Mouse (Mus musculus) embryonic stem cell, embryonic (primary cell): Measurements from ENCODE around the gene Homez.

Experiments used
- CTCF ChIA-PET, 4 experiments: fragments of 300-600 bp in 2 of 4; fragments of 350-600 bp in 2 of 4; sonication (Branson Sonifier 250); formaldehyde crosslinking; loops; one replicate each; lab custom pipeline; 2022; ENCODE audit warnings: inconsistent platforms in 2 of 4; lab: Charles Lee
- POLR2A ChIA-PET, 4 experiments: fragments of 300-600 bp in 2 of 4; fragments of 350-600 bp in 2 of 4; sonication (Branson Sonifier 250); formaldehyde crosslinking; loops; one replicate each; lab custom pipeline; 2022; ENCODE audit warnings: antibody characterized with exemption in 4 of 4, inconsistent platforms in 1 of 4; lab: Charles Lee

The Homez gene

GRCm38 (mm10) chr14:54856703-54857102 is 14.1 kb downstream of the Homez start:
- CTCF ChIA-PET, result interaction anchor here in 2 of 4 experiments (0.6 to 1.3 kb wide), 2 partner anchors 71 to 152 kb away, joined by 3 to 6 read pairs; no protein-coding TSS in a partner anchor
- POLR2A ChIA-PET, result interaction anchor here in 1 of 4 experiments (1.0 kb wide), 1 partner anchor 171 kb away, joined by 3 read pairs; the partner anchor contains the start of gene 1700123O20Rik

GRCm38 (mm10) chr14:54855726-54856125 is 15.0 kb downstream of the Homez start:
- ChIA-PET CTCF (no interaction called here), POLR2A (interaction anchor here in 1 of 4 experiments (0.6 kb wide), 1 partner anchor 22 kb away, joined by 3 read pairs; no protein-coding TSS in a partner anchor)

GRCm38 (mm10) chr14:54843461-54843860 is 27.3 kb downstream of the Homez start:
- CTCF ChIA-PET, result interaction anchor here (0.6 to 2.6 kb wide), 52 partner anchors 8 to 590 kb away, joined by 3 to 16 read pairs (median 4); partner anchors contain the start of genes Ngdn (in 3 of the 4) and Cmtm5 (in 1 of the 4)
- POLR2A ChIA-PET, result interaction anchor here in 3 of 4 experiments (0.7 to 2.0 kb wide), 7 partner anchors 8 to 1535 kb away, joined by 3 to 6 read pairs (median 4); partner anchors contain the start of gene Ngdn (in 1 of the 3)

GRCm38 (mm10) chr14:54823716-54824115 is 47.0 kb downstream of the Homez start:
- CTCF ChIA-PET, result interaction anchor here (0.6 to 1.5 kb wide), 9 partner anchors 11 to 555 kb away, joined by 3 to 5 read pairs (median 3); no protein-coding TSS in a partner anchor
- POLR2A ChIA-PET, result no interaction called here

- ChIA-PET CTCF (interaction anchor here in 3 of 4 experiments (1.0 to 1.4 kb wide), 3 partner anchors 35 to 203 kb away, joined by 3 to 5 read pairs (median 4); no protein-coding TSS in a partner anchor), POLR2A (interaction anchor here in 1 of 4 experiments (1.0 kb wide), 1 partner anchor 12 kb away, joined by 3 read pairs; no protein-coding TSS in a partner anchor)
Measured at GRCm38 (mm10) chr14:54822301-54822700, 48.5 kb downstream of the Homez start.

- ChIA-PET POLR2A (no interaction called here), CTCF (interaction anchor here in 3 of 4 experiments (0.7 to 1.8 kb wide), 11 partner anchors 9 to 198 kb away, joined by 3 to 8 read pairs (median 4); partner anchors contain the start of gene Ngdn (in 1 of the 3))
Measured at GRCm38 (mm10) chr14:54817791-54818190, 53.0 kb downstream of the Homez start.

- CTCF ChIA-PET, result interaction anchor here in 1 of 4 experiments (0.7 kb wide), 1 partner anchor 403 kb away, joined by 5 read pairs; no protein-coding TSS in a partner anchor
- POLR2A ChIA-PET, result interaction anchor here in 1 of 4 experiments (0.8 kb wide), 1 partner anchor 17 kb away, joined by 3 read pairs; no protein-coding TSS in a partner anchor
Measured at GRCm38 (mm10) chr14:54815737-54816136, 55.0 kb downstream of the Homez start.

- CTCF ChIA-PET, result interaction anchor here in 2 of 4 experiments (1.1 to 1.7 kb wide), 3 partner anchors 14 to 27 kb away, joined by 3 to 5 read pairs (median 3); no protein-coding TSS in a partner anchor
Measured at GRCm38 (mm10) chr14:54813991-54814390, 56.8 kb downstream of the Homez start, which contains the start of gene Rnf212b. Gene Rnf212b (plus strand): TSS chr14:54814141.

GRCm38 (mm10) chr14:54809668-54810033 is 61.1 kb downstream of the Homez start:
- POLR2A ChIA-PET, result interaction anchor here in 1 of 4 experiments (0.6 to 0.7 kb wide), 2 partner anchors 23 to 48 kb away, joined by 3 to 9 read pairs; no protein-coding TSS in a partner anchor
- CTCF ChIA-PET, result interaction anchor here in 3 of 4 experiments (0.7 to 1.8 kb wide), 7 partner anchors 8 to 392 kb away, joined by 3 to 6 read pairs (median 4); partner anchors contain the start of gene Slc7a7 (in 1 of the 3)

More at GRCm38 (mm10) chr14:54813991-54814390, 56.8 kb downstream of the Homez start, which contains the start of gene Rnf212b:
- POLR2A ChIA-PET, result interaction anchor here in 3 of 4 experiments (0.6 to 1.5 kb wide), 8 partner anchors 14 to 695 kb away, joined by 3 to 5 read pairs (median 3); partner anchors contain the start of genes 1700123O20Rik (in 1 of the 3), Acin1 (in 1 of the 3) and Psmb5 (in 1 of the 3)

- CTCF ChIA-PET, result interaction anchor here in 3 of 4 experiments (0.7 to 1.8 kb wide), 4 partner anchors 9 to 37 kb away, joined by 3 to 6 read pairs (median 3); no protein-coding TSS in a partner anchor
- POLR2A ChIA-PET, result interaction anchor here in 1 of 4 experiments (0.6 kb wide), 1 partner anchor 22 kb away, joined by 3 read pairs; no protein-coding TSS in a partner anchor
Measured at GRCm38 (mm10) chr14:54808718-54809667, 61.8 kb downstream of the Homez start.

GRCm38 (mm10) chr14:54806124-54806523 is 64.6 kb downstream of the Homez start:
- CTCF ChIA-PET, result interaction anchor here in 2 of 4 experiments (0.6 to 2.0 kb wide), 3 partner anchors 20 kb away, joined by 4 to 6 read pairs (median 5); no protein-coding TSS in a partner anchor

More at GRCm38 (mm10) chr14:54806124-54806523, 64.6 kb downstream of the Homez start:
- POLR2A ChIA-PET, result interaction anchor here in 2 of 4 experiments (0.6 to 0.7 kb wide), 2 partner anchors 24 to 320 kb away, joined by 3 read pairs; partner anchors contain the start of gene Slc7a8 (in 1 of the 2)
